Mouse (Mus musculus) skeletal muscle tissue, adult 2 months (tissue): ENCODE data around the gene Gm47959.

Experiments
- DNase-seq: peaks from one replicate; pipeline ENCODE4 v3.0.0-alpha.2; 2012; ENCODE audit warnings: low read depth, low spot score

The Gm47959 gene

DNA sequence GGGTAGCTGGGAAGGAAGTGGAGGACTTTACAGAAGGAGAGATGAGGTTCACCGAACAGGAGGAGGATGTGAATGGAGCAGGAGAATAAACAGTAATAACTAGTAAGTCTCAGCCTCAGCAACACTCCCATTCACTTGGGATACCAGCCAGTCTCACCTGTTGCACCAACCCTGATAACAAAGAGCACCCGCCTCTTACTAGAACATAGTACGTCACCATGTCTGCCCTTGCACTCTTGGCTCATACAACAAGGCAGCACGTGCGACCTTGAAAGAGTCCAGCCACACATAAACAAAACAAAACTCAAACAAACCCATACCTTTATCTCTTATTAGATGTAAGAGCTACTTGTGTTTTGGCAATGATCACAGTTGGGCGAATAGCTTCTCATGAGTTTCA lies 32.2 kb downstream of the Gm47959 start:
- DNase-seq: no peak

DNA sequence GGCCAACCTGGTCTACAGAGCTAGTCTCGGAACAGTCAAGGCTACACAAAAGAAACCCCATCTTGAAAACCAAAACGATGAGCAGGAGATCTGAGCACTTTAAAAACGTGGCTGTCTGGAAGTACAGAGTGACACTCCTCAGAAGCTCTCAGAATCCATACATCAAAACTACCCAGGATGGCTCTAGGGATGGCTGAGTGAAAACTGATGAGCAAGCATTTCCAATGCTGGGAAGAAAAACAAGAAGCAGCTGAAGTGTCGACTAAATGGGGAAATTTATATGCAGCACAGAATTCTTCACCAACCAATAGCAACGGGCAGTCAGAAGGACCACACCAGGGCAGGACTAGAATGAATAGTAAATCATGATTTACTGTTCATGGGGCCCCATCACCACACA lies 34.2 kb downstream of the Gm47959 start:
- no peak for DNase-seq

- no peak for DNase-seq
Observed at GRCm38 (mm10) chr1:83036892-83037667, 36.7 kb downstream of the Gm47959 start.

GRCm38 (mm10) chr1:83038109-83038672 lies 37.8 kb downstream of the Gm47959 start, which contains the start of gene Slc19a3:
TSS of gene Slc19a3 (minus strand) at chr1:83038448.
- peak; percentile 13 for DNase-seq

DNA sequence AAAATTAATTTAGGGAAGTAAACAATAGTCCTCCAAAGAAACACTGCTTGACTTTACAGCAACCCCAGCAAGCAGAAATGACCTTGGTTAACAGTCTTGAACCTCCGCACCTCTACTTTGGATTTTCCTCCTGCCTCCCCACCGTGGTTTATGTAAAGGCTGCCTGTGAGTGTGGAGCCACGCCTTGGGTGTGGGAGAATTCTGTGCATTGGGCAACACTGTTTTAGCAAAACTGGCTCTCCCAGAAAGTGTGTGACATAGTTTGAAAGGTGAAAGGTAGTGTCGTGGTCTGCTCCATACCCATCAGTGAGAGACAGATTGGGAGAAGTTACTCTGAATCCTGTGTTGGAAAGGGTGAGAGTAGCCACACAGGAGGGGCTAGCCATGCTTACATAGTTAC lies 38.7 kb downstream of the Gm47959 start:
- DNase-seq: no peak

GRCm38 (mm10) chr1:83042380-83042779 lies 42.0 kb downstream of the Gm47959 start, which contains the start of gene Krtap28-10:
TSS of gene Krtap28-10 (minus strand) at chr1:83042480.
- no peak for DNase-seq

DNA sequence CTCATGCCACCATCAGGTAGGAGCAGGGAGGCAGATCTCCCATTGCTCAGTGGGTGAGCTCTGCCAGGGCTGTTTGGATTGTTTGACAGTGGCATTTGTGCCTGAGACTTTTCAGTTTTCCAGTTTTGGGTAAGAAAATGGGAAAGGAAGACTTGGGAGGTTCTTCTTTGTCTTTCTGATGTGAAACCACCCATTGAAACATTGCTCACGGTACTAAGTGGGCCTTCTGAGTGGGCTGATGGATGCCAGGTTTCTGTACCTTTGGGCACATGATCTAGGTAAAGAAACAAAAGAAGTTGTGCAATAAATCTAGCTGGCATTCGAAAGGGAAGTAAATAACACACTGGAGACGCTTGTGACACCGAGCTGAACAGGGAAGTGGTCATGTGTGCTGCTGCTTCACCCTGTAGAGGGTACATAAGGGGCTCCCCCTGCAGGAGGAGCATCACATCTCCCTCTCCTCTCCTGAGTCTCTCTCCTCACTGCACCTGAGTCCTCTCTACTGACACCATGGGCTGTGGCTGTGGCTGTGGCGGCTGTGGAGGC lies 44.6 kb downstream of the Gm47959 start, which contains the start of gene Gm47969:
Gene Gm47969, plus strand, starts transcription at position 51 of the 546 bp plus-strand sequence.
- DNase-seq: no peak
